Mouse (Mus musculus) cerebellum, adult 9-10 months (tissue): ENCODE measurements at regions not wholly inside any gene's neighbourhood (a gene's known extent, or its start where the extent isn't known, plus 50 kb on each side); places are given as distances from the start of the nearest gene placed in this dataset.
A peak's percentile ranks its signal among the peaks of the same experiment; 100 is the strongest.

Experiments used
- DNase-seq: peaks from one replicate; pipeline ENCODE4 v3.0.0; 2022

- peak; percentile 16 for DNase-seq
Observed at GRCm38 (mm10) chr14:8935121-8935520, 269.1 kb upstream of the 4930452B06Rik start.
